Mouse (Mus musculus): ENCODE results near the gene Cnih3.

The Cnih3 gene

GRCm38 (mm10) chr1:181352367-181353199 lies at the start of gene Cnih3:
Gene Cnih3, plus strand, starts transcription at chr1:181352628.
- DNase-seq (ENCODE audit: low read depth, low spot score), result peak; percentile 52

DNA sequence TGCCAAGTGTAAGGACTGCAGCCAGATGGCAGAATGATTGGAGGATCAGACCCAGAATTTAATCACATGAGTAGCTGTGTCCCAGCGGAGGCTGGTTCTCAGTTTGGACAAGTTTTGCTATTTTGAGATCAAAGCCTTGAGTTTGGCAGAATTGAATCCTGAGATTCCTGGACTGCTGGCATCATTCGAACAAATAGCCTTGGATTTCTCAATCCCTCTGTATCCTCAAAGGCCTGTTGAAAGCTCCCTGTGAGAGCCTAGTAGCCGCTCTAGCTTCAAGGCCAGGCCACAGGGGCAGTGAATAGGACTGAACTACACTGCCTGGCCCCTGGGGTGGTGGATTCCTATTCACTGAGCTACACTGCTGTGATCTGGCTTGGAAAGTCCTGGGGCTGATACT lies 44.4 kb upstream of the Cnih3 start:
- DNase-seq (ENCODE audit: low read depth, low spot score), result no peak

DNA sequence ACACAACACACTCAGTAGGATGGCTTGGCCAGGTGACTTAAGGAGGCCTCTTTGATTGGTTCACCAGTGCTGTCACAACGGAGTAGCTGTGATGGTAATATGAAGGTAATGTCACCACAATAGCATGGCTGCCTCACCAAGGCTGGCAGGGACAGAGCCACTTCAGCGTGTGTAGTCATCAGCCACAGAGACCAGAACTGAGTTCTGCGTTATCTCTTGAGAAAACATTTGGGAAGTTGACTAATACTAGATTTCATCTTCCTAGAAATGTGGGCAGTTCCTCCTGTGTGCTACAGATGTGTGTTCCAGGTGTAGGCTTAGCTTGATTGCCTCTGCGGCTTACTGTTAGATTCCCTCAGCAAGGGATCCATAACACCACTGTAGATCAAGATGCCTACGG lies 41.7 kb upstream of the Cnih3 start:
- DNase-seq (ENCODE audit: low read depth, low spot score), result no peak

GRCm38 (mm10) chr1:181312115-181313045 lies 40.0 kb upstream of the Cnih3 start:
- no peak for DNase-seq (ENCODE audit: low read depth, low spot score)

- DNase-seq (ENCODE audit: low read depth, low spot score), result no peak
These were observed 39.4 kb upstream of the Cnih3 start for GRCm38 (mm10) chr1:181313046-181313415.

DNA sequence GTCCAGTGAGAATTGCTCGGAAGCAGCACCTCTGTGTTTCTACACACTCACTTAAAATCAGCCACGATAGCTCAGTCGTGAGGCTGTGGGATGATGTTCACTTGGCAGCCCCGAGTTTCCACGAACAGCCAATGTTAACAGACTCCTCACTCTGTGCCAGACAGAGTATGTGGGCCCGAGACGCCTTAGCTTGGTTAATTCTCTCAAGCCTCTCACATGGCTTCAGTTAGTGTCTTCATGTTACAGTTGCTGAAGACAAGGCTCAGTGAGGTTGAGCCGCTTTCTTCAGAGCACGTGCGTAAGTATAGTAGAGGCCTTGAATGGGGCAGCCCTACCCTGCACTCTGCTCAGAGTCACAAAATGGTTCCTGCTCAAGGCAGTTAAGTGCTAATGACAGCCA lies 38.1 kb upstream of the Cnih3 start:
- DNase-seq (ENCODE audit: low read depth, low spot score), result no peak

GRCm38 (mm10) chr1:181315350-181315749 lies 37.1 kb upstream of the Cnih3 start:
- DNase-seq (ENCODE audit: low read depth, low spot score), result no peak

DNA sequence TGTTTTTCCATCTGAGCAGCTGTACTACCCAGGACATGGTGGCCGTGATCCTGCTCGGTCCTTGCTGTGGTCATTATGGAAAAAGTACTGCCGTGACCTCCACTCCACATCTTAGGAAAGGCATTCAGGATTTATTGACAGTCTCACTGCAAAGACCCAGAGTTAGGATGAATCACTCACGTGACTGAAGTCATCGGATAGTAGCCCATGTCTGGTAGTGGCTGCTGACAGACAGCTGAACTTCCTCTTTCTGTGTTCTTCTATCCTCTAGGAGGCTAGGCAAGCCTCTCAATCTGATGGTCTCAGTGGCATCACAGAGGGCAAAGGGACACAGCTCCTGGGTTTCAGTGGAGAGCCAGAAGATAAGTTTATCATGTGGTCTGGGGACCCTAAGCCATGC lies 35.9 kb upstream of the Cnih3 start:
- no peak for DNase-seq (ENCODE audit: low read depth, low spot score)

DNA sequence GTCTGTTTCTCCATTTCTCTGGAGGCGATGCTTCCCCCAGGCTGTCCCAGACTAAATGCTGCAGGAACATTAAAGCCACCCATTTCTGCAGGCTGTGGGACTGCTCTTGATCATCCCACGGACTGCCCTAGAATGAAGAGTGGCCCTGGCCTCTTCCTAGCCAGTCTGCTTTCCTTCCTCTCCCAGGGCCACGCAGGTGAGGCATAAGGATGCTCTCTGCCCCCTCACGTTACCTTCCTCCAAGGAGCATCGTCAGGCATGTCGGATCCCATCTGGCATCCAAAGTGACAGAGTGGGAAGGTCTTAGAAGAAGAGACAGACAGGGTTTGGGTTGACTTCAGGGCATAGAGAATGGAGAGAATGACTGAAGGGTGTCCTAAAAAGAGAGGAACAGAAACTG lies 33.0 kb upstream of the Cnih3 start:
- no peak for DNase-seq (ENCODE audit: low read depth, low spot score)

GRCm38 (mm10) chr1:181321149-181321548 lies 31.3 kb upstream of the Cnih3 start:
- no peak for DNase-seq (ENCODE audit: low read depth, low spot score)

DNA sequence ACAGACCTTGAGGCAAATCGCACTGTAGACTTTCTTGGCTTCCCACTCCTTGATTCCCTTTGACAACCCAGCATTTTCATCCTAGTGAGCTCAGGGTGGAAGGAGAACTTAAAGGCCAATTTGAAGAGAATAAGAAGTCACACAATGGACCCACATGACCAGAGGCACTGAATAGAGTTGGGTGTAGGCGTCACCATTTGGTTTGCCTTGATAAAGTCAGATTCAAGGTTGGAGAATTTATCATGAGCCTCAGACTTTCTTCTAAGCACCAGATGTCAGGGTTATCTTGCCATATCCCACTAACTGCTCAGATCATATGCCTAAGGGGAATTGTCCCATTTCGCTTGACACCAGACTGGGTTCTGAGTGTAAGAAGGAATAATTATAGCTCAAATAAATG lies 29.3 kb upstream of the Cnih3 start:
- DNase-seq (ENCODE audit: low read depth, low spot score), result no peak

DNA sequence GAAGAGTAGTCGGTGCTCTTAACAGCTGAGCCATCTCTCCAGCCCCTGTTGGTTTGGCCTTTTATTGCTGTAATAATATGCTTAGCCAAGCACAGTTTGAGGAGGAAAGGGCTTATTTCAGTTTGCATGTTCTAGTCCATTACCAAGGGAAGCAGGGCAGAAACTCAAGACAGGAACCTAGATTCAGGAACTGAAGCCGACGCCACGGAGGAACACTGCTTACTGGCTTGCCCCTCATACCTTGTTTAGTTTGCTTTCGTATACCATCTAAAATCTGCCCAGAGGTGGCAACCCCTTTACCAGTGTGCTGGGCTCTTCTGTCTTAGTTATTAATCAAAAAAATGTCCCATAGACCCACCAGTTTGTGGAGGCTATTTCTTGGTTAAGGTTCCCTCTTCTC lies 25.3 kb upstream of the Cnih3 start:
- DNase-seq (ENCODE audit: low read depth, low spot score), result no peak

GRCm38 (mm10) chr1:181327636-181328420 lies 24.6 kb upstream of the Cnih3 start:
- no peak for DNase-seq (ENCODE audit: low read depth, low spot score)

DNA sequence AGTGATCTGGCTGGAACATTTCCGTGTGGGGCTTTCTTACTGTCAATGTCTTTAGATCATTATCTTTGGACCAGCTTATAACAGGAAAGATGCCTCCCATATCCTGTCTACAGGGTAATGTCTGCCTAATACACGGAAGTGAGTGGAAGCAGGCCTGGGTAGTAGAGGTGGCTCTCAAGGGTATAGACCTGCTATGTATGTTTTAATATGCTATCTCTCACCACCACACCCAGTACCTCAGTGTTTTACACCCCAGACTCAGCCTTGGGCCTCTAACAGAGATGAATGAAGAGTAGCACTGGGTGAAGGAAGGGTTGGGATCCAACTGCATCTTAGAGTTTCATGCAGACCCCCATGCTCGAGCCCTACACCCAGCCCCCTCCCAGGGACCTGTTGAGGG lies 23.3 kb upstream of the Cnih3 start:
- DNase-seq (ENCODE audit: low read depth, low spot score), result no peak

DNA sequence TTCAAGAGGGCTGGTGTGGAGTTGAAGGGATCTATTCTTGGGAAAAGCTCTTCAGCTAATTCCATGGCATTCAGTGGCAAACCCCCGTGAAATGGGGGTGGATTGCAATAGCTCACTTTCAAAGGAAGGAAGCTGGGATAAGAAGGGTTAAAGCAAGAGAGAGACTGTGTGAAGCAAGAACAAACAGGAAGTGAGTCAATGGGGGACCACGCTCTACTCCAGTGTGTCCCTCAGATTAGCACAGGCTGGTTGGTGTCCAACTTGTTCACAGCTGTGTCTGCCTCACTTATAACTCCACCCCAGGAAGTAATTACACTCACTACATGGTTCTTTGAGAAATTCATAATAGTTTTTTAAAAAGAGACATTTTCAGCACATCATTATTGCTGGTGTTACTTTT lies 19.8 kb upstream of the Cnih3 start:
- no peak for DNase-seq (ENCODE audit: low read depth, low spot score)

- DNase-seq (ENCODE audit: low read depth, low spot score), result no peak
These were observed 18.0 kb upstream of the Cnih3 start for GRCm38 (mm10) chr1:181334329-181335018.

DNA sequence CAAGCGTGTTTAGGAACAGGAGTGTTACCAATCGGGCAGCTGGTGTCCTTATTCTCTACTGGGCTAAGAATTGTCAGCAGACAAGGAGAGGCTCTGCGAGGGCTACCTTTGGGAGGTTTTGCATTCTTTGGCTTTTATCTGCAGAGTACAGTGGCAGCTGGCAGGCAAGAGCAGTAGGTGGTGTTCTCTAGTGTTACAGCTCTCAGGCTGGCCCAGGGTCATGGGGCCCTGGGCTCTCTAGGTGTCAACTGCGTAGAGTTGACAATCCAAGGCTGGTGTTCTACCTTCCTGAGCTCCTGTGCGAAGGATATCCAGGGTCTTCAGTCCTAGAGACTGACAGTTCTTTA lies 17.4 kb upstream of the Cnih3 start:
- no peak for DNase-seq (ENCODE audit: low read depth, low spot score)

GRCm38 (mm10) chr1:181335388-181335787 lies 17.0 kb upstream of the Cnih3 start:
- DNase-seq (ENCODE audit: low read depth, low spot score), result no peak

DNA sequence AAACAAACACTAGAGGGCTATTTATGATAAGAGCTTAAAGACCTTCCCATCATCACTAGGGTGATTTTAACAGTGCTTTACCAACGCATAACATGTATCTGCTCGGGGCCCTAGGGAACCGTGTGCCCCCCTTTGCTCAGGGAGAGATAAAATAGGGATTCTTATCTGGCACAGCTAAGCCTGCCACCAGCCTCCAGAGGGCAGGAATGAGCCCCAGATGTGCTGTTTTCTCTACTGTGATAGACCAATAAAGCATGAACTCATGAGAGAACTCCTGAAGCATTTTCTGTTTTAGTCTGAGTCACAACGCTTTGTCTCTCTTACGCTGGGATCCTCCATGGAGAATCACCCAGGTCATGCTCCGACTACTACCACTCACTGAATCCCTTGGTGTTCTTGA lies 15.6 kb upstream of the Cnih3 start:
- DNase-seq (ENCODE audit: low read depth, low spot score), result no peak

- DNase-seq (ENCODE audit: low read depth, low spot score), result no peak
These were observed 13.3 kb upstream of the Cnih3 start for GRCm38 (mm10) chr1:181339106-181339505.

- DNase-seq (ENCODE audit: low read depth, low spot score), result no peak
These were observed 6.9 kb upstream of the Cnih3 start for GRCm38 (mm10) chr1:181345547-181345946.

- DNase-seq (ENCODE audit: low read depth, low spot score), result no peak
These were observed 423 bp upstream of the Cnih3 start for GRCm38 (mm10) chr1:181352043-181352366.
